Mouse (Mus musculus) neutrophil, adult 5-6 weeks (primary cell): ENCODE results near the gene Ropn1l. TPM values are rescaled to one million over a fixed set of nuclear protein-coding genes. Genes with fewer than 3 reads are reported as not detected.
A peak's percentile ranks its signal among the peaks of the same experiment; 100 is the strongest.

Source experiments
- ATAC-seq: fragments of 151-379, 151-347 bp; 2 replicates; pipeline ENCODE4 v1.8.0; 2017; ENCODE audit warnings: mild to moderate bottlenecking, moderate TSS enrichment; ENCODE audit not compliant: insufficient number of reproducible peaks, poor library complexity, low FRiP score, severe bottlenecking; ENCODE audit errors: extremely low read depth
- total RNA-seq: library from RNA; stranded (forward); fragments of 200-1000 nt; gene quantifications from 2 replicates; pipeline ENCODE4 v1.2.3, GENCODE M21; 2017

Gene Ropn1l
- total RNA-seq, 1 experiment from 2014 or later, result 0.70 TPM

DNA sequence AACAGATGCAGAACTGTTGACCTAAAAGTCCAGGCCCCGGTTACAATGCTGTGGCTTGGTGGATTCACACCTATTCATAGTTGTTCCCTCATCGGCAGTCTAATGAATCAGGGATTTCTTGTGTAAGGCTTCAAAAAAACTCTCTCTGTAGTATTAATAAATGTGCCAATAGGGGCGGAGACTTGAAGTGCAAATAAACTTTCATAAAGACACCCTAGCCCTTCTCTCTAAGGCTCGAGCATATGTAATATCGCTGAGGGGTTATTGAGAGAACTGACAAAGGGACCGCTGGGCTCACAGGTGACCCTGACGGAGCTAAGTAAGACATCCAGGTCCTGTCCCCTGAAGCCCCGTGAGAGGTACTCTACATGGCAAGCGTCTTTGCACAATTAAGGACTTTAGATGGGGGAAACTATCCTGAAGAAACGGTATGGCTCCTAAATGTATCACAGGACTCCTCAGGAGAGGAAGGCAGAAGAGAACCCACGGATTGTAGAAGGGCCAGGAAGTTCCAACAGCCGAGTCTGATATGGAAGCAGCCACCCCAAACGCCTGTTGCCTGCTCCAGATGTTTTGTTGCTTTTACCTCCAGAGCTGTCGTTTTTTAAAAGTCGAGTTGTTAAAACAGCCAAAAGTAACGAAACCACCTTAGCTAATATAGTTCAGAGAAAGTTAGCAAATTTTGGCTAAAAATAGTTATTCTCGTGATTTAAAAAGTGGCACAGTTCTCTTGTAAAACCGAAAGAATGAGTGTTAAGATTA lies 1.0 kb downstream of the Ropn1l start:
- ATAC-seq, result no peak

GRCm38 (mm10) chr15:31449772-31450171 lies 3.8 kb downstream of the Ropn1l start:
- ATAC-seq, result no peak

DNA sequence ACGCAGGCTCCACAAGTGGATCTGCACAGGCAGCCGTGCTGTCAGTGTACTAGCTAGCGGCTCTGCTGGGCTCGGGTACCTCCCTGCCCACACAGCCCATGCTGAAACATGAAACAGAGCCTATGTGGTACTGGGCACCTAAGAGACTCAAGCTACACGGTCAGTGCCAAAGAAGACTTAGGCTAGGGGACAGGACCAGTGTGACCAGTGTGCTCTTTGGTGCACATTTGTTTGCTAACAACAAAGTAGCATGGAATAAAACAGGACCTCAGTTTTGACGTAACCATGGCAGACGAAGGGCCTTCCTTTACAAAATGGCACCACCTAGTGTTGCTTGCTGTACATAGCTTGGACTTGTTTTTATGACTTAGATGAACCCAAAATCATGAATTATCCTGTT lies 6.4 kb downstream of the Ropn1l start:
- peak; percentile 68 for ATAC-seq

DNA sequence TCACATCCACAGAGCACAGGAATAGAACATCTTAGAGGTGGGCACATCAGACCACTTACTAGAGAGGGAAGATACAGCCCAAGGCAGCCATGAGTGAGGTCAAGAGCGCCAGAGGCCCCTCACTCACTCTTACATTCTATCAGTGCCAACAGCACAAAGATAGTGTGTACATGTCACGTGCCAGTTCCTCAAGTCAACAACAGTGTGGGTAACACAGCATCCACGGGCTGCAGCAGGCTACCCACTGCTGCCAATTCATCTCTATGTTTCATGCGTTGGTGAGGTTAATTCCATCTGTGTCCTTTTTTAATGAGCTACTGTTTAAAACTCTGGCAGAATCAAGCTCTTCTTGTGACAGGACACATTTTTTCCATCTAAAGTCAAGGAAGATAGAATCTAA lies 10.8 kb downstream of the Ropn1l start:
- no peak for ATAC-seq

DNA sequence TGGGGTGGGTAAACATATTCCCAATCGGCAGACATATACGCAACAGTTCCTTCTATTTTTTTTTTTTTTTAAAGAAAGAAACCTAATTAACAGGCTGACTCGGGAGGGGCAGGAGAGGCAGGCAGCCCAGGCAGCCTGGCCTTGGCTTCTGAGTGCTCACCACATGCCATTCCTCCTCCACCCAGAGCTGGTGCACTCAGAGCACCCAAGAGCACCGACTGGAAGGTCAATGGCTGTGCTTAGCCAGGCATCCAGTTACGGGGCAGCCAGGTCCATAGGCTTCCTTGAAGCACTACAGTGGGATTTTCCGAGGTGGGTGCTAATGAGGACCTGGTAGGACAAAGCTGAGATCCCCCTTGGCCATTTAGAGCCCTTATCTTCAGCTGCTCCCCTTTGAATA lies 11.5 kb downstream of the Ropn1l start:
- ATAC-seq, result no peak

DNA sequence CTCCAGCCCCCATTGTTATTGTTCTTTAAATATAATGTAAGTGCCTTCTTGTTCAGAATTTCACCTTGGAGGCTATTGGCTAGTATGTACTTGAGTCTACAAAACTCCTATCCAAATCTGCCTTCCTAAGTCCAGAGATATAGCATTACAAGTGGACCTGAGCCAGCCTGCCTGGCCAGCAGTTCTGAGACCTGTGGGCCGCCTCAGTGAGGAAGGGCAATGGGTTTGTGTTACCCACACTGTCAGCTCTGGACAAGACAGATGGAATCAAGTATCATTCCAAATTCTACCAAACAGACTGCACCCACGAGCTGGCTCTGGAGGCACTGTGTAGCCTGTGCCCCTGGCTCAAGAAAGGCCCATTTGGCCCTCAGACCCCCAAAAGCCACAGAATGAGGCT lies 16.7 kb downstream of the Ropn1l start:
- ATAC-seq, result no peak

GRCm38 (mm10) chr15:31436083-31436482 lies 17.5 kb downstream of the Ropn1l start:
- ATAC-seq, result no peak

DNA sequence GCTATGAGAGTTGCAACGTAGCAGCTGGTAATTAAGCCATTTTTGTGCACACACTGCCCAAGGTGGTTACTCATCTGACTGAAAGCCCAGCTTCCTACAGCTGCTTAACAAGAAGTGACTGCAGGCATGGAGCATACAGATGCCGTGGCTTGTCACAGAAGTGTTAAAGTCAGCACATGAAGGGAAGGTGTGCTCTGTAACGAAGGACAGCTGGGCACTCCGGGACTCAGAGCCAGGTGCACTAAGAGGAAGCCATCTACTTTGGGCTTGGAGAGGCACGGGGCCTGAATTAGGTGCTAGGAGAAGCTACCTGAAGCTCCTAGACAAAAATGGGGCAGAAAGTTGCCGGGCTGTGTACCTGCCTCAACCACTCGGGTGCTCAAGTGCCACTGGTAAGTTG lies 19.8 kb downstream of the Ropn1l start:
- no peak for ATAC-seq

- no peak for ATAC-seq
Measured at GRCm38 (mm10) chr15:31431847-31432246, 21.7 kb downstream of the Ropn1l start.

- ATAC-seq, result no peak
Measured at GRCm38 (mm10) chr15:31430014-31430413, 23.5 kb downstream of the Ropn1l start.

DNA sequence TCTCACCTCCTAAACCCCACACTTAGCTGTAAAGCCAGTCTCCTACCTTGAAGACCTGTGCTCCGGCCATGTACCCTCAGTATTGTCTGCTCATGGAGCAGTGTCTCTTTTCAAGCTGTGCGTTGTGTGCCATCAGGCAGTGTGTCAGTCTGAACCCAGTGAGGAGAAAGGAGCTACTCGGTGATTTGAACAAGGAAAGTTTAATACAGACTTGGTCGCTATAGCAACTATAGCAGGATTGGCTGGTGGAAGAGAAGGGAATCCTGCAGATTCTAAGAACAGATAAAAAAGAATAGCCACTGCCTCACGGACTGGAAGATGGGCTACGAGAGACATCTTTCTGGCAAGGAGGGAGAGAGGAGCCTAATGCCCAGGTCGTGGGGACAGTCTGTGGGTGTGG lies 24.1 kb downstream of the Ropn1l start:
- no peak for ATAC-seq

- ATAC-seq, result no peak
Measured at GRCm38 (mm10) chr15:31428571-31428970, 25.0 kb downstream of the Ropn1l start.

DNA sequence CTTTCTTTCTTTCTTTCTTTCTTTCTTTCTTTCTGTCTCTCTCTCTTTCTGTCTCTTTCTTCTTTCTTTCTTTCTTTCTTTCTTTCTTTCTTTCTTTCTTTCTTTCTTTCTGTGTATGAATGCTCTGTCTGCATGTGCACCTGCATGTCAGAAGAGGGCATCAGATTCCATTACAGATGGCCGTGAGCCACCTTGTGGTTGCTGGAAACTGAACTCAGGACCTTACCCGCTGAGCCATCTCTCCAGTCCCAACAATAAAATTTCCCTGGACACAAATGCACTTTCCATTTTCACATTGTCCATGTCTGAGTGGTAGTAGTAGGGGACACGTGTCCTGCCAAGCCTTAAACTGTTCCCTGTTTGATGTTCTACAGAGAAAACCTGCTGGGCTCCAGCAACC lies 26.1 kb downstream of the Ropn1l start:
- no peak for ATAC-seq

GRCm38 (mm10) chr15:31426066-31426706 lies 27.4 kb downstream of the Ropn1l start:
- no peak for ATAC-seq

DNA sequence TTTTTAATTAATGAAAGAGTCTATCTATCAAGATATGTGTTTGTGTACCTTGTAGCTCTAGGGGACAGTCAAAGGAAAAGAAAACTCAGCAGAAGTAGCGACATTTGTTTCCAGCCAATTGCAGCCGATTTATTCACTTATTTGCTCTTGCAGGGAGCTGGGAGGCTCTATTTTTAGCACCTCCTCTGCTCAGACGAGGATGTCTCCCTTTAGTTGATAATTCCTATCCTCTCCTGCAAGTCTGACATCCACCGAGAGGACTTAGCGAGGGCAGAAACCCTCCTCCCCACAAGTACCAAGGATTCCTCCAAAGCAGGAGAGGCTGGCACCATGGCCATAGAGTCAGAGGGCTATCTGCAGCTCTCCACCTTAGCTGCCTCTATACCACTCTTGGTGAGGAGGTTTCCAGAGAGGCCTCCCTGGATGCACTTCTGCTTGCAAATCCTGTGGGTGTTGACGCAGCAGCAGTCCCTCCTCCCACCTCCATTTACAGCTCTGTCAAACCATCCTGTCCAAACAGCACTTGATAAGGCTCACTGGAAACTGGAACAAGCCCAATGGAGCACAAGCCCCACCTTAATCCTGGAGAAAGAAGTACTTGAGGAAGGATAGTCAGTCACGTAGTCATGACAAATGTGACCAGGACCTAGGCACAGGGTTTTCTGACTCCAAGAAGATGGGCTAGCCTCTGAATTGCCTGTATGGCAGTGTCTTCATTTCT lies 30.7 kb downstream of the Ropn1l start:
- ATAC-seq, result no peak

- peak; percentile 64; the same call in 1 of the 2 replicates for ATAC-seq
Measured at GRCm38 (mm10) chr15:31419037-31419436, 34.5 kb downstream of the Ropn1l start.

- ATAC-seq, result no peak
Measured at GRCm38 (mm10) chr15:31418686-31419024, 34.9 kb downstream of the Ropn1l start.

GRCm38 (mm10) chr15:31417796-31418685 lies 35.5 kb downstream of the Ropn1l start:
- ATAC-seq, result peak; percentile 75

DNA sequence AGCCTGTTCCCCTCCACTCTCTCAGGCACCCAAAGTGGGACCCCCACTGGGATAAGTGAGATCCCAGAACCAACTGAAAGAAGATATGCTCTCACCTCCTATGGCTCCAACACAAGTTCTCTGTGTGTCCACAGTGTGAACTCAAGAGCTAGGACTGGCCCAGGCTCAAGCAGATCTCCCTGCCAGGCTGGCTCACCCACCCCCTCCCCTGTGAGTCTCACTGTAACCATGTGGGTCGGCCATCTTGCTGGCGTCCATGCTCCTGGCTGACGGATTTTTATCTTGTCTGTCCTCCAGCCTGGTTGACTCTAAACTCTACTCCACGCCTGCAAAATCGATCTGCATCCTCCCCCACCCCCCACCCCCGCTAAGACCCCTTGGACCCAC lies 36.1 kb downstream of the Ropn1l start:
- ATAC-seq, result no peak
